Mouse (Mus musculus) megakaryocyte progenitor cell, adult 5-6 weeks (primary cell): ENCODE results near the gene C7. TPM values are rescaled to one million over a fixed set of nuclear protein-coding genes. Genes with fewer than 3 reads are reported as not detected.
"Not testable (repeated sequence)": the region's sequence is repeated elsewhere in the genome, so short reads cannot be mapped to it uniquely, and the experiment has no call there.

ENCODE experiments used
- ATAC-seq: replicated peaks from 2 replicates; pipeline ENCODE4 v1.8.0; 2016; ENCODE audit warnings: mild to moderate bottlenecking, moderate TSS enrichment, inconsistent platforms; ENCODE audit not compliant: poor library complexity
- total RNA-seq, 2 experiments: library from RNA; stranded (forward) in 1 of 2; stranded (reverse) in 1 of 2; fragments of 157-497, 149-512 nt in 1 of 2; fragments of 200-1000 nt in 1 of 2; gene quantifications; 2 replicates each; pipeline versions ENCODE4 v1.2.3 to v1.2.4; 2015 to 2017

The C7 gene
- total RNA-seq (2015) (not detected in 2 replicates), total RNA-seq (2017) (not detected in 2 replicates)

DNA sequence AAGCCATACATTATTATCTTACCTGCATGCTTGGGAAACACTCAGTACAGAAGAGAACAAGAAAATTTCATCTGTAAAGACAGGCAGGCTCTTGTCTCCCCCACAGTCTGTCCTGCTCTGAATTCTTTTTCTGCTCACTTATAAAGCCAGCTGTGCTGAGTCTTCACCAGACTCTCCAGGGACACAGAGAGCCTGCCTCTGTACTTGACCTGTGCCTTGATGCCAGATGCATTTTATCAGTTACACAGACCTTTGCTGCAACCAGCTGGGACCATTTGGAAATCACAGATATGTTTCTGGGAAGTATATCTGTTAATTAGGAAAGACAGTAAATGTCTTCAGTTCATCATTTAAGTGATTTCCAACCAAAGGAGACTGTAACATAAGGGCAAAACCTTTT lies at the start of gene C7:
C7 (minus strand) TSS at position 106 of the 400 bp plus-strand sequence.
- no peak for ATAC-seq

DNA sequence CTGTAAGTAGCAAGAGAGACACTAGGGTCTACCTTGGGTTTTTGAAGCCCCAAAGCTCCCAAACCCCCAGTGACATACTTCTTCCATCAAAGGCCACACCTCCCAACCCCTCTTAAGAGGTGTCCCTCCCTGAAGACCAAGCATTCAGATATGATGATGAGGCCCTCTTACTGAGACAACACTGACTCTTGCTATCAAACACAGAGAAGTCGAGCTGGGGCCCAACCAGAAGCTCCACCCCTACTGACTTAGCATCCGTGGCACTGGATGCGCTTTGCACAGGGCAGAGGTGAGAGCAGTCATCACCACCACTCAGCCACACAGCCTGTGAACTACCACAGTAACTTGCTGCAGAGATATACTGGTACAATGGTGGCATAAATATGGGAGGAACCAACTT lies 49.1 kb upstream of the C7 start:
- ATAC-seq, result no peak

DNA sequence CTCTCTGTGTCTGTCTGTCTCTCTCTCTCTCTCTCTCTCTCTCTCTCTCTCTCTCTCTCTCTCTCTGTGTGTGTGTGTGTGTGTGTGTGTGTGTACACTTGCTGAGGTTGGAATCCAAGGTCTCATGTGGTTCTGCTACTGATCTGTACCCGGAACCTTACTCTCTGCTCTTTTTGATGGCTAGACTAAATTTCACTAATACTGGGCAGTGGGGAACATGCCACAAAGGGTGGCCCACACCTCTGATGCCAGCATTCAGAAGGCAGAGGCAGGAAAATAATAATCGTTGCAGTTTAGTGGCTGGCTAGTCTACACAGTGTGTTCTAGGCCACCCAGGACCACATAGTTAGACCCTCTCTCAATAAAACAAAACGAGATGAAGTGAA lies 45.1 kb upstream of the C7 start:
- peak; percentile 28 for ATAC-seq

DNA sequence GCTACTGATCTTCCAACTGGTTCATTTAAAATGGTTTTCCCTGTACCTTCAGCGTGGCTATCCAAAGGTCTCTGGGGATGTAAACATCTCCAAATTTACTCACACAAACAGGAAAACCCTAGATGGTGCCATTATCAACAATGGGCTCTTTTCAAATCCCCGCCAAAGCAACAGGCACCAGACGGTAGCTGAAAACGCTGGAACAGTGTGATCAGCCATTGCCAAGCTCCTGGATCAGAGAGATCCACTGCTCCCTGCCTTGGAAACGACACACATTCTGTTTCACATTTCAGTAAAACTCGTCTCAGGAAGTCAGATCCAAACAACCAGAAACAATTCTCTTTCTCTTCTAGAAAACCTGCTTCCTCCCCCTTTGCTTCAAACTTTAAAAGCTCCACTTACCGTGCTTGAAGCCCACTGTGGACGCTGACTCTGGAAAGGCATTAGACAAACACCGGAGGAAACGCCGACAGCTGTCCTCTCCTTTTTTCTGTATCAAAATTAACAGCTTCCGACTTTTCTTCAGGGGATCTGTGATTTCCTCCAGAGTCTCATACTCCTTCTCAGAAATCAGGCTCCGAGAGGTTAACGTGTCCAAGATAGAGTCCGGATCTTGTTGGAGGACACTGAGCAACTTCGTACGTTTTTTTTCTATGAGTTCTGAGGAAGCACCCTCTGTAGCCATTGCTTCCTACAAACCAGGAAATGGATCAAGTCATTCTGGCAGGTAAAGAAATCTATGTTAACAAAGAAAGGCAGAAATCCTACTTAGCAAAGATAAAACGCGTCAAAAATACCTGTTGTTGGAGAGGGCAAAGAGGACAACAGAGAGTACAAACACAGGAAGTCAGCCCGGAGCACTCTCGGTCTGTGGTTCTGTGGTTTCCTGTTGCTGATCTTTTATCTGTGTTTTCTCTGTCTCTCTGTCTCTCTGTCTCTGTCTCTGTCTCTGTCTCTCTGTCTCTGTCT lies 44.4 kb upstream of the C7 start, which contains the start of gene Card6:
Card6 (minus strand) TSS at position 854 of the 969 bp plus-strand sequence.
- peak; percentile 89 for ATAC-seq

DNA sequence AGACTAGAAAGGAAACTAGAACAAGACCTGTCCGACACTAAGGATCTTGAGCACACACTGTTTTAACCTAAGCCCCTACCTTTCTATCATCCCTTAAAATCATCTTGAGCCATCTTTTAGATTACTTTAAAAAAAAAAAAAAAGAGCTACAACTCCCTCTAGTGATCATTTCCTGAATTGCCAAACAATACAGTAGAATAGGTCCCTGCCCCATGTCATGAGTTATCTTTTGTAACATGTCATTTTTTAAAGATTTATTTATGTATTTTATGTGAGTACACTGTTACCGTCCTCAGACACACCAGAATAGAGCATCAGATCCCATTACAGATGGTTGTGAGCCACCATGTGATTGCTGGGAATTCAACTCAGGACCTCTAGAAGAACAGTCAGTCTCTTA lies 42.8 kb upstream of the C7 start:
- peak; percentile 68 for ATAC-seq

DNA sequence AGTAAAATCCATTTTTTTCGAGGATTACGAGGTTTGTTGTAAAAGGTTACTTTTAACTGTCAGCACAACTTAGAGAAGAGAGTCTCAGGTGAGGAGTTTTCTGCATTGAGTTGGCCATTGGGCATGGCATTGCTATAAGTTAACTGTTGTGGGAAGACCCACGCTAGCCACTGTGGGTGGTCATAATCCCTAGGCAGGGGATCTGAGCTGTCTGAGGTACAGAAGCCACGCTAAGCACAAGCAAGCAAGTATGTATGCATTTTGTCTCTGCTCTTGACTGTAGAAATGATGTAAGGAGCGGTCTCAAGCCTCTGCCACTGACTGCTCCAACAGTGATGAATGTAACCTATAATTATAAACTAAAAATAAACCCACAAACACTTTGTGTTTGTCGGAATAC lies 42.4 kb upstream of the C7 start:
- ATAC-seq, result no peak

DNA sequence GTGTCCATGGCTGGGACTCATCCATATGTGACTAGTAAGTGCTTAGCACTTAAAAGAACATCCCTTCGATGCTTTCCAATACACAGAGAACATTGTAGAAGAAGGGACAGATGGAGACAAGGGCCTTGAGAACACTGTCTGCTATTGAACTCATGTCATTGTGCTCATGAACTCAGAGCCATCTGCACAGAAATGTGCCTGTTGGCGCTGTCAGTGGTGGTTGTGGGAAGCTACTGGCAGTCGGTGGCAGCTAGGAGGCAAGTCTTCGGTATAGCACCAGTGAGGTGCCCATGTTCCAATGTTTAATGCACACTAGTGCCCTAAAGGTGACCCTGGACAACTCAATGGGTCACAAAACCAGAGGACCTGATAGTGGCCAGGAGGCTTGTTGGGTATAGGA lies 38.8 kb upstream of the C7 start:
- no peak for ATAC-seq

DNA sequence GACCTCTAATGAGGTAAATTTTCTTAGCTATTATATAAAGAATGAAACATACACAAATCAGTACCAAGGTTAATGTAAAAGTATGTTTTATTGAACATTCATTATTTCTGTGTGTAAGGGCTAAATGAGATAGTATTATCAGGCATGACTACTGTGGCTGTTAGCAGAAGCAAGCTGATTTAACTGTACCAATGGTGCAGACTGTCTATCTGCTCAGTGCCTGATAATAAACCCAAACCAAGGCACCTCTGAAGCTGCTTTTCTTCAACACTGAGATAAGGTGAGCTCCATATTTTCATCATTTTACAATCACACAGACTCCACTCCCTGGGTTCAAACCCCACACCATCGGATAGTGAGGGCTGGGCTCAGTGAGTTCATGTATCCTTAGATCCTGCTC lies 33.8 kb upstream of the C7 start:
- peak; percentile 90 for ATAC-seq

DNA sequence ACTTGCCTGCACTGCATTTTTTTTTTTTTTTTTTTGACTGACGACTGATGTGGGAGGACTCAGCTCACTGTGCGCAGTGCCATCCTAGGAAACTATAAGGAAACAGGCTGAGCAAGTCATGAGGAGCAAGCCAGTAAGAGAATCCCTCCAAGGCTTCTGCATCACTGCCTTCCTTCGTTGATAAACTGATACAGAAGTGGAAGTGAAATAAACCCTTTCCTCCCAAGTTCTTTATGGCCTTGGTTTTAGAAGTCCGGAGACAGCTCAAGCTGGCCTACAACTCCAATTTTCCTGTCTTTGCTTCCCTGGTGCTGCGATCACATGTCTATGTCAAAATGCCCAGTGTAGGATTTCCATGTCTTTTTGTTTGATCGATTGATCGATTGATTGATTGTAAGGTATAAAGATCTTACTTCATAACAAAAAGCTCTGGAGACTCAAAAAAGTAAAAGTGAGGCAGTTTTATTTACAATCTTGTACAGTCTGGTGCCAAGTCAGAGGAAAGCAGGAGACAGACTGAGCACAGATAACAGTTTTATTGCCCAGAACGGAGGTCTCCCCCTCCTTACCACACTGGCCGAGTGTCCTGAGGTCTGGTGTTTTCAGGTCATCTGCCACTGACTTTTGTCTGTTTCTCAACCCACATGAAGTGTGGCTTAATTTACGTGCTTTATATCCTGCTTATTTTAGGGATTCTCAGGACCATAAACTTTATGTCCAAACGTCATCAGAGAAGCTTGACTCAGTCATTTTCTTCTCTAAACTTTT lies 32.2 kb upstream of the C7 start:
- no peak for ATAC-seq

DNA sequence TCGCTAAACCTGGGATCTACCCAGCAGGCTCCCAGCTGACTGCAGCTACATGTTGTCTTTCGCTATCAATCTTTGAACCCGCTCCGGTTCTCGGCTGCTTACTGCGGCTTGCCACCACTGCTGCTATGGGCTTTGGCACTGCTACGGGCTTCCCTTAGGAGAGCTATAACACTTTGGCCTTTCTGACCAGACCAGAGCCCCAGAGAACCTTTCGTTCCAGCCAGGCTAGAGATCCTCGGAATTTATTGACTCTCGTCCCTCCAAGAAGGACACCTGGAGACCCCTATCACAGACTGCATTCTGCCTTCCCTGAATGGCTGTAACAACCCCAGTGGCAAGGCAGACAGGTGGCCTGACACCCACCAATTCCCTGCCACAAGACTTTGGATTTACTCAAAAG lies 26.6 kb upstream of the C7 start:
- no peak for ATAC-seq

DNA sequence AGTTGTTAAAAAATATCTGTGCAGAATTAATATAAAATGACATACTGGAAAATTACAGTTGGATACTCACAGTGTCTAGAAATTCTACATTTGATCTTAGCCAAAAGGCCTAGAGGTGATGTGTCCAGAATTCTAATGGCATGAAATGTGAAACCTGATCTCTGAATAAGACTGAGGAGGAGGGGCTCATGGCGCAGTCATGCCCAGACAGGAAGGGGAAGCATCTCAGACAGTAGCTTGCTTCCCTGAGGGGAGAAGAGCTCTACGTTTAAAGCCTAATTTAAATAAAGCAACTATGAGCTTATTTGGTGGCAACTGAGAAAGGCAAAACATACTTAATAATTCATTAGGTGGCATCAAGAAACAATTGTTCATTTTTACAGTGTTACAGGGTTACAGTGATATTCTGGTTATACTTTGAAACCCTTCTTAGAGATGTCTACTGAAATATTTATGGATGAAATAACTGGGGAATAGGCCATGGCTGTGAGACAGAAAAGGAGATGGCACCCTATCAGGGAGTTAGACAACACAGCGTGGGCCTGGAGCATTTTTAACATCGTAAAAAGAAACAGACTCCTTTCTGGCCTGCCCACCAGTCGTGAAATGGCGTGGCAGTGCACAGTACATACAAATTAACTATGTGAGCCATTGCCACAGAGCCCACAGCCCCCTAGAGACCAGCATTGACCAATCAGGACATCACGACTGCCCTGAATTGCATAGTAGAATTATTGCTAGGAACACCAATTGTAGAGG lies 25.5 kb upstream of the C7 start:
- ATAC-seq, result peak; percentile 48; the same call in 1 of the 2 replicates

DNA sequence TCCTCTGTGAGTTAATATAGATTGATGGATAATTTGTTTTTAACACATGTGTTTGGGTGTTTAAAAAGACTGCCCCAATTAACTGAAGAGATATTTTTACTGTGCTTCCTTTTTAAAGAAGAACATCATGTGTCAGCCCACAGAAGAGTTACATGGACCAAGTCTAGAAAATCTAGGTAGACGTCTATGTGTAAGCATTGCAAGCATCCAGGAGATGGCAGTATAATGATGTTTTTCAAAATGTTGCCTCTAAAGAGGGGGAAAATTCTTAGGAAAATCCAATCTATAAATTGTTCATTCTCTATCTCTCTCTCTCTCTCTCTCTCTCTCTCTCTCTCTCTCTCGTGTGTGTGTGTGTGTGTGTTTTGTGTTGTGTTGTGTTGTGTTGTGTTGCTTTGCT lies 22.6 kb upstream of the C7 start:
- peak; percentile 75 for ATAC-seq

DNA sequence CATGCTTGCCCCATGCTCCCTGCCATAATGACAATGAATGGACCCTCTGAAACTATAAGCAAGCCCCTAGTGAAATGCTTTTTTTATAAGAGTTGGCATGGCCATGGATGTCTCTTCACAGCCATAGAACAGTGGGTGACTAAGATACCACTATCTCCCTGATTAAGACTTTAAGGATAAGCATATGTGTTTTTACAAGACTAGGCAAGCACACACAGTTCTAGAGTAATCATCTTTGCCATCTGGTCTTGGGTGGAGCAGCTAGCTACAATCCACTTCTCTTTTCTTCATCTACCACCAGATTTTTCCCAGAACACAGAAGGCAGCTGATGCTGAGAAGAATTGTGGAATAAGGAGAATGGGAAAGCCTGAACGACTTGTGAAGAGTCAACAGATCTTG lies 17.7 kb upstream of the C7 start:
- peak; percentile 29; the same call in 1 of the 2 replicates for ATAC-seq

DNA sequence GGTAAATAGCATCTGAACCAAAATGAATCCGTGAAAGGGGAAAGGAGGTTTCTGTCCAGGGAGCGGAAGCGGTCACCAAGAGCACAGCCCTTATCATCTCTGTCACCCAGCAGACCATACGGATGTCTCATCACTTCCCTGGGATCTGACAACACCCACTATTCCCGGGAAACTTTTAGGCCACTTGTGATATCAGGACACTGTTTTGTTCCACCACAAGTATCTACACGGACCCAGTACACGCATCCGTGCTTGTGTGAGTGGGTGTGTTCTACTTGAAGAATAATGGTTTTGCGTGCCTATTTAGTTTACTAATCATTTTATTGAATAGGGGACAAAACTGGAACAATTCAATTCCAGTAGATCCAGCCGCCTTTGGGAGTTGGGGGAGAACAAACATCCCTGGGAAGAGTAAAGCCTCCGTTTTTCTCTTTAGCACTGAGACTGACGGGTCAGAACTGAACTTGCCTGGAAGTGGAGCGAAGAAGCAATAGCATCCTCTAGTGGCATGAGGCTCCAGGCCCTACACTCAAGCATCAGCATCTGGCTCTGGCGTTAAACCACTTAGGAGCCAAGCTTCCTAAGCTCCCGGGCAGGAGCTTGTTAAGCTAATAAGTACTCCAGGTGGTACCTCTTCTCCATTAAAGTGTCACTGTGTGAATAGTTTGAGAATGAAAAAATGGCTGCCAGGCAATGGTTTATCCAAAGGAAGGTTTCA lies 5.4 kb upstream of the C7 start:
- ATAC-seq, result peak; percentile 57

DNA sequence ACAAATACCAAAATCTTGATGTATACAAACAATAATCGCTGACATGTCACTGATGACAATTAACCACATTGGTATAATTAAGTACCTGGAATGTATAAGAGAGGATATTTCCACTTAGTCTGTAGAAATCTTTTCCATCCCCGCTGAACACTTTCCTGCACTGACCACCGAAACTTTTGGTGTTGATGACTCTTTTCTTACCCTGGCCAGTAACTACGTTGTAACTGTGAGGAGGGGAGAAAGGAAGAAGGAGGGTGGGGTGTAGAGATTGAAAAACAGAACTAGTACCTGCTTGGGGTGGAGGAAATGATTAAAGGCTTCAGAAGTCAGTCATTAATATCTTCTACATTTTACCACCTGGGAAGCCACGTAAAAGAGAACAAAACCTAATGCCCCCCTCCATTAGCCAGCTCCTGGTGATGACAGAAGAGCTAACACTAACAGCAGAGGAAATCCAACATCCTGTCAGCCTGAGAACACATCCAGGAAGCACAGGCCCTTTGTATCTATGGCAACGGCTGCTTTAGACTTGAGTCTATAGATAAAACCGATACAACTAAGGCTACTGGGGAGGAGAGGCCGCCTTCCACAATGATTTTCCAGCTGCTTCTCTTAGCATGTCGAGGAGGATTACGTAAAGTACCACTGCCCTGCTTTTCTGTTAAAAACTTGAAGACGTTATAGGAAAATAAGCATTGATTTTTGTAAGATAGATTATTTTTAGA lies 17.8 kb downstream of the C7 start:
- ATAC-seq, result no peak

DNA sequence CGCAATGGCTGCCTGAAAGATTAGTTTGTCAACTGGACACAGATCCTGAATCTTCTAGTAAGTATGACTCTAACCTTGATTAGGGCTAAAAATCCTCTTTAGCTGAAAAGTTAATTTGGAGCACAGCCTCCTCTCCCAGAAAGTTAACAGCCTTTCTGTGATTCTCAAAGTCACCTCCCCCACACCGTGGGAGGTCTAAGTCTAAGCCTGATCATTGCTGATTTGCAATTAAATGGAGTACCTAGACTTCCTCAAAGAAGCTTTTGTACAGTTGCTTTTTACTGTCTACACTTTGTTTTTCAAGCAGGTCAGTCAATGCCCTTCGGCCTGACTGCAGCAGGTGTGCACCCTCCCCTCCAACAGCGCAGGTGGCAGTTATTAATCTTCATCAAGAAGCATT lies 34.3 kb downstream of the C7 start:
- ATAC-seq, result no peak

DNA sequence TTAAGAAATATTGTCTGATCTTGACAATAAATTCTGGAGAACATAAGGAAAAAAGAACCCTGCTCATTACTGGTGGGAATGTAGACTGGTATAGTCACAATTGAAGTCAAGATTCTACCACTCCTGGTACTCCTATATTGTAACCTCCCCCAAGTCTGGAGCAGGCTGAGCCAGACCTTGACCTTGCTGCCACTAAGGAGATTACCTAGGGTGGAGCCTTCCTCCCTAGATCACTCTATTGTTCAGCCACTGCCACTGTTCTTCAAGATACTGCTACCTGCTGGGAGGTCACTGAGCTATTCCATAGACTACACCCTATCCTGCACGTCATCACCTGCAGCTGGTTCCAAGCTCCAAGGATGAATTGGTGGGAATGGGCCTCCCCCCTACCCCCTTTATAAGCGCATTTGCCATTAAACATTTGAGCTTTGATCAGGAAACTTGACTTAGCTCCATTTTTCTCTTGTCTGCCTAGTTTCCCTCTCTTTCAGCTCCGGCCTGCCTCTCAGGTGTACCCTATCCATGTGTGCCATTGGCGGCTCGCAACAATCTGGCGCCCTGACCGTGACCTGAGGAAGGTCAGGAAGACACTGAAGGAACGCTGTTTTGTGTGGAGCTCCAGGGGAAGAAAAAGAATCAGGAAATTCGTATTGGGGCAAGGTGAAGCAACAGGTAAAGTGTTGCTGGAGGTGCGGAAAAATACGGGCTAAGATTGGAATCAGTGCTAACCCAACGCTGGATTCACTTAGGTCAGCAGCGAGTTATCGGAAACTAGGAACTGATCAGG lies 39.9 kb downstream of the C7 start:
- not testable (repeated sequence) for ATAC-seq

DNA sequence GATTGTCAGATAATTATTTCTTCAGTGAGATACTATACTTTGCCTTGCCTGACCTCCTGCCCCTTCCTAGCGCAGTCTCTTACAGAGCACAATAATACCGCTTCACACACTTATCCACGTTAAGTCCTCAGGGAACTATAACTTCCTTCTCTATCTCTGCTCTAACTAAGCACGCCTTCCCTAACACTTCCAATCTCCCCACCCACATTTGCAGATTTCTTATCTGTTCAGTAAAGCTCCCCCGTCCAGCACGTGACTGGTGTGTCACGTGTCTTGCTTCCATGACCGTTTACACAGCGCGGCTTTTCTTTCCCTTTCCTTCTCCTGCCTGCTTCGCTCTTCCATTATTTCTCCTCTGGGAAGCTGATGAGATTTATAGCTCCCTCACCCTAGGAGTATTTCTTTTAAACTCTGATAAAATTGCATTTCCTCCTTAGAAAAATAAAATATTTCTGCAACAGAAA lies 53.9 kb downstream of the C7 start:
- peak; percentile 61 for ATAC-seq
